Mouse (Mus musculus) cortical plate, adult 2 months (tissue): ENCODE results near the gene Kifc1. TPM values are rescaled to one million over a fixed set of nuclear protein-coding genes. Genes with fewer than 3 reads are reported as not detected.

Experiments
- H3K27ac ChIP-seq: fragments of 200-500 bp; 2 replicates; pipeline ENCODE4 v1.5.1; 2012; ENCODE audit warnings: low read length, control low read depth, inconsistent platforms; ENCODE audit not compliant: insufficient read depth
- H3K4me1 ChIP-seq: fragments of 200-500 bp; 2 replicates; pipeline ENCODE4 v1.6.1; 2011; ENCODE audit warnings: low read length; ENCODE audit not compliant: control insufficient read depth, insufficient read depth
- H3K4me3 ChIP-seq: fragments of 200-500 bp; 2 replicates; pipeline ENCODE4 v1.5.1; 2011; ENCODE audit warnings: mild to moderate bottlenecking, low read length, control low read depth; ENCODE audit not compliant: insufficient read depth
- CTCF ChIP-seq: fragments of 200-500 bp; IDR thresholded peaks from 2 replicates; pipeline ENCODE4 v1.5.1; 2011; ENCODE audit warnings: mild to moderate bottlenecking, control low read depth, low read length; ENCODE audit not compliant: insufficient read depth; ENCODE audit errors: extremely low read depth
- POLR2A ChIP-seq: fragments of 200-500 bp; IDR thresholded peaks from 2 replicates; pipeline ENCODE4 v1.6.1; 2011; ENCODE audit warnings: mild to moderate bottlenecking, low read length, control low read depth; ENCODE audit not compliant: insufficient read depth; ENCODE audit errors: extremely low read depth
- polyA plus RNA-seq: library from polyadenylated mRNA; depleted of rRNA; stranded (reverse); fragments of >200 nt; gene quantifications from 2 replicates; pipeline ENCODE4 v1.2.3, GENCODE M21; 2012

Gene Kifc1
- polyA plus RNA-seq, 1 experiment: 2.3 TPM

GRCm38 (mm10) chr17:33919351-33920281 is 29.2 kb upstream of the Kifc1 start:
- TF ChIP-seq CTCF (no peak), POLR2A (0 out of 2 replicates have a peak, but pooled peaks have one; percentile 8)
- peak overlapping the region; percentile 69 for H3K4me3 ChIP-seq
- no peak overlapping the region for H3K27ac ChIP-seq
- no peaks in the 10 kb centered on the region for H3K4me1 ChIP-seq

- TF ChIP-seq CTCF (no peak), POLR2A (no peak)
- peak overlapping the region; percentile 69 for H3K4me3 ChIP-seq
- no peak overlapping the region for H3K27ac ChIP-seq
- H3K4me1 ChIP-seq: no peaks in the 10 kb centered on the region
Measured at GRCm38 (mm10) chr17:33918293-33919203, 28.1 kb upstream of the Kifc1 start.

GRCm38 (mm10) chr17:33917656-33918292 is 27.3 kb upstream of the Kifc1 start:
- no peak overlapping the region for H3K4me3 ChIP-seq
- H3K27ac ChIP-seq: no peak overlapping the region
- no peaks in the 10 kb centered on the region for H3K4me1 ChIP-seq
- no peak for TF ChIP-seq CTCF
- no peak for TF ChIP-seq POLR2A

GRCm38 (mm10) chr17:33916847-33917655 is 26.6 kb upstream of the Kifc1 start:
- Histone ChIP-seq H3K4me1 (no peaks in the 10 kb centered on the region), H3K27ac (no peak overlapping the region), H3K4me3 (peak overlapping the region; percentile 7; the same call in 1 of the 2 replicates)
- TF ChIP-seq POLR2A (no peak), CTCF (no peak)

GRCm38 (mm10) chr17:33916294-33916693 is 25.8 kb upstream of the Kifc1 start:
- Histone ChIP-seq H3K27ac (no peak overlapping the region), H3K4me1 (no peaks in the 10 kb centered on the region), H3K4me3 (peak overlapping the region; percentile 7)
- TF ChIP-seq POLR2A (no peak), CTCF (no peak)

- no peak within 1 kb of the TSS for H3K27ac ChIP-seq
- peak within 1 kb of the TSS; percentile 7 for H3K4me3 ChIP-seq
- TF ChIP-seq POLR2A (peak; percentile 42; the same call in 1 of the 2 replicates), CTCF (no peak)
- H3K4me1 ChIP-seq: no peaks in the 10 kb centered on the region
Measured at GRCm38 (mm10) chr17:33915671-33916250, 25.3 kb upstream of the Kifc1 start, which contains the start of the genes Tapbp and Zbtb22. Gene Tapbp (plus strand): TSS chr17:33915899. Gene Zbtb22 (plus strand): TSS chr17:33915904.

- peaks cover 1% of the 10 kb centered on the region; the same call in 1 of the 2 replicates for H3K4me1 ChIP-seq
- TF ChIP-seq POLR2A (no peak), CTCF (no peak)
- no peak overlapping the region for H3K4me3 ChIP-seq
- no peak overlapping the region for H3K27ac ChIP-seq
Measured at GRCm38 (mm10) chr17:33914969-33915391, 24.5 kb upstream of the Kifc1 start.

GRCm38 (mm10) chr17:33913905-33914304 is 23.4 kb upstream of the Kifc1 start:
- no peak overlapping the region for H3K27ac ChIP-seq
- H3K4me3 ChIP-seq: no peak overlapping the region
- TF ChIP-seq POLR2A (no peak), CTCF (no peak)
- H3K4me1 ChIP-seq: peaks cover 1% of the 10 kb centered on the region; the same call in 1 of the 2 replicates
